Mouse (Mus musculus): ENCODE results near the gene Vwa5a. TPM values are rescaled to one million over a fixed set of nuclear protein-coding genes. Genes with fewer than 3 reads are reported as not detected.

Gene Vwa5a
- polyA plus RNA-seq, 1 experiment from 2014 or later = 8.7 TPM

GRCm38 (mm10) chr9:38772768-38773167 lies 54.7 kb downstream of the Vwa5a start, which contains the start of gene Olfr921:
Gene Olfr921 (plus strand): TSS chr9:38773068.
- no peak for ATAC-seq

GRCm38 (mm10) chr9:38792689-38793088 lies 74.6 kb downstream of the Vwa5a start:
- H3K4me1 ChIP-seq (ENCODE audit: control insufficient read depth, insufficient read depth, low read depth, low read length) = no peaks in the 10 kb centered on the region
- H3K9me3 ChIP-seq (ENCODE audit: control insufficient read depth, low read length) = no peaks in the 10 kb centered on the region
- H3K27me3 ChIP-seq (replicated peaks; ENCODE audit: control insufficient read depth, insufficient read depth, low read length) = no peaks in the 10 kb centered on the region
- H3K9ac ChIP-seq (ENCODE audit: low read depth, low read length) = no peak overlapping the region
- 93% methylated on average over 2 of the region's 2 CpGs for WGBS
- no peak overlapping the region for H3K27ac ChIP-seq (ENCODE audit: low read depth, low read length)
- H3K4me3 ChIP-seq (ENCODE audit: low read length) = no peak overlapping the region
- no peak for ATAC-seq
- H3K36me3 ChIP-seq (ENCODE audit: control insufficient read depth, insufficient read depth, low read length) = no peaks in the 10 kb centered on the region
- no peak overlapping the region for H3K4me2 ChIP-seq (ENCODE audit: low read length)

More at GRCm38 (mm10) chr9:38772768-38773167, 54.7 kb downstream of the Vwa5a start, which contains the start of gene Olfr921:
- Histone ChIP-seq H3K4me3 (ENCODE audit: low read length) (no peak within 1 kb of the TSS), H3K27me3 (replicated peaks; ENCODE audit: control insufficient read depth, insufficient read depth, low read length) (no peaks in the 10 kb centered on the region), H3K4me1 (ENCODE audit: control insufficient read depth, insufficient read depth, low read depth, low read length) (no peaks in the 10 kb centered on the region), H3K9me3 (ENCODE audit: control insufficient read depth, low read length) (no peaks in the 10 kb centered on the region), H3K4me2 (ENCODE audit: low read length) (no peak within 1 kb of the TSS), H3K9ac (ENCODE audit: low read depth, low read length) (no peak within 1 kb of the TSS), H3K36me3 (ENCODE audit: control insufficient read depth, insufficient read depth, low read length) (no peaks in the 10 kb centered on the region), H3K27ac (ENCODE audit: low read depth, low read length) (no peak within 1 kb of the TSS)

Other genes with a start within 250 kb of the Vwa5a start
- gene Olfr905, start 247.2 kb upstream of the Vwa5a start, polyA plus RNA-seq (2015; fragmentation: Nextera tagmentation; extraction: Ambion mirVana) = not detected in 2 replicates
- not detected in 2 replicates for gene Olfr906, start 231.2 kb upstream of the Vwa5a start, polyA plus RNA-seq (2015; fragmentation: Nextera tagmentation; extraction: Ambion mirVana)
- gene Olfr907, start 222.5 kb upstream of the Vwa5a start, polyA plus RNA-seq (2015; fragmentation: Nextera tagmentation; extraction: Ambion mirVana) = not detected in 2 replicates
- gene Olfr911-ps1, start 196.7 kb upstream of the Vwa5a start, polyA plus RNA-seq (2015; fragmentation: Nextera tagmentation; extraction: Ambion mirVana) = not detected in 2 replicates
- not detected in 2 replicates for gene Olfr910, start 180.4 kb upstream of the Vwa5a start, polyA plus RNA-seq (2015; fragmentation: Nextera tagmentation; extraction: Ambion mirVana)
- gene Olfr912, start 138.1 kb upstream of the Vwa5a start, polyA plus RNA-seq (2015; fragmentation: Nextera tagmentation; extraction: Ambion mirVana) = not detected in 2 replicates
- not detected in 2 replicates for gene Olfr913, start 125.5 kb upstream of the Vwa5a start, polyA plus RNA-seq (2015; fragmentation: Nextera tagmentation; extraction: Ambion mirVana)
- not detected in 2 replicates for gene Olfr914, start 113.2 kb upstream of the Vwa5a start, polyA plus RNA-seq (2015; fragmentation: Nextera tagmentation; extraction: Ambion mirVana)
- gene Olfr916, start 58.4 kb upstream of the Vwa5a start, polyA plus RNA-seq (2015; fragmentation: Nextera tagmentation; extraction: Ambion mirVana) = not detected in 2 replicates
- not detected in 2 replicates for gene Olfr917, start 52.4 kb upstream of the Vwa5a start, polyA plus RNA-seq (2015; fragmentation: Nextera tagmentation; extraction: Ambion mirVana)
- not detected in 2 replicates for gene Olfr918, start 43.7 kb upstream of the Vwa5a start, polyA plus RNA-seq (2015; fragmentation: Nextera tagmentation; extraction: Ambion mirVana)
- not detected in 2 replicates for gene Olfr919, start 14.6 kb upstream of the Vwa5a start, polyA plus RNA-seq (2015; fragmentation: Nextera tagmentation; extraction: Ambion mirVana)
- not detected in 2 replicates for gene Olfr920, start 34.0 kb downstream of the Vwa5a start, polyA plus RNA-seq (2015; fragmentation: Nextera tagmentation; extraction: Ambion mirVana)
- not detected in 2 replicates for gene Olfr921, start 54.8 kb downstream of the Vwa5a start, polyA plus RNA-seq (2015; fragmentation: Nextera tagmentation; extraction: Ambion mirVana)
- not detected in 2 replicates for gene Olfr922, start 96.3 kb downstream of the Vwa5a start, polyA plus RNA-seq (2015; fragmentation: Nextera tagmentation; extraction: Ambion mirVana)
- gene Olfr923, start 108.3 kb downstream of the Vwa5a start, polyA plus RNA-seq (2015; fragmentation: Nextera tagmentation; extraction: Ambion mirVana) = not detected in 2 replicates
- not detected in 2 replicates for gene Olfr924, start 126.2 kb downstream of the Vwa5a start, polyA plus RNA-seq (2015; fragmentation: Nextera tagmentation; extraction: Ambion mirVana)
- gene Olfr26, start 136.8 kb downstream of the Vwa5a start, polyA plus RNA-seq (2015; fragmentation: Nextera tagmentation; extraction: Ambion mirVana) = not detected in 2 replicates
- not detected in 2 replicates for gene Olfr926, start 158.9 kb downstream of the Vwa5a start, polyA plus RNA-seq (2015; fragmentation: Nextera tagmentation; extraction: Ambion mirVana)
- gene Olfr930, start 211.5 kb downstream of the Vwa5a start, polyA plus RNA-seq (2015; fragmentation: Nextera tagmentation; extraction: Ambion mirVana) = not detected in 2 replicates

Data from hindbrain, embryonic 16.5 days (tissue).